Mouse (Mus musculus) olfactory bulb, adult 2 months (tissue): ENCODE data around the gene Cradd.

Experiments used
- CTCF ChIP-seq: fragments of 200-500 bp; IDR thresholded peaks from 2 replicates; pipeline ENCODE4 v1.5.1; 2012; ENCODE audit warnings: low read depth, mild to moderate bottlenecking, low read length, moderate library complexity; ENCODE audit not compliant: insufficient read depth
- POLR2A ChIP-seq: fragments of 200-500 bp; IDR thresholded peaks from 2 replicates; pipeline ENCODE4 v1.6.1; 2012; ENCODE audit warnings: mild to moderate bottlenecking, low read depth, low read length, moderate library complexity; ENCODE audit not compliant: insufficient read depth

DNA sequence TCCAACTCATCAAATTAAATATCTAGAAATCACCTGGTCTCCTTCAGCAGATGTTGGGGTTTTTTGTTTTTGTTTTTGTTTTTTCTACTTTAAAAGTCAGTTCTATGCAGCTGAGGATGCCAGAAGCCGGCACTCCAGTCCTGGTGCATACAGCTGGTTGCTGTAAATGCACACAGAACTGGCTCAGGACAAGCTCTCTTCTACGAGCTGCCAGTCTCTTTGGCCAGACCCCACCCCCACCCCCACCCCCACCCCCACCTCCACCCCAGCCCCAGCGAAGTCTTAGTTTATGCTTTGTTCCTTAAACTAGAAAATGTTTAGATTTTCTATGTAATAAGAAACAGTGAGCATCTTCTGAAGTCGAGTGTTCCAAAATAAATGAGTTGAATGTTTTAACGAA lies 57.0 kb downstream of the Cradd start:
- TF ChIP-seq POLR2A (no peak), CTCF (no peak)
